Mouse (Mus musculus): ENCODE data around the gene Ctnna2. TPM values are rescaled to one million over a fixed set of nuclear protein-coding genes. Genes with fewer than 3 reads are reported as not detected.

Ctnna2 gene
- polyA plus RNA-seq, 1 experiment = 0.11 TPM

- H3K36me3 ChIP-seq (ENCODE audit: control insufficient read depth, insufficient read depth, low read length) = no peaks in the 10 kb centered on the region
- H3K27me3 ChIP-seq (ENCODE audit: control insufficient read depth, insufficient read depth, low read length) = no peaks in the 10 kb centered on the region
- H3K4me3 ChIP-seq (ENCODE audit: low read depth, low read length) = no peak overlapping the region
- H3K27ac ChIP-seq (ENCODE audit: insufficient read depth, low read depth, low read length) = no peak overlapping the region
- H3K4me1 ChIP-seq (ENCODE audit: control insufficient read depth, insufficient read depth, insufficient read length, low read length) = no peaks in the 10 kb centered on the region
- no peak for TF ChIP-seq POLR2A (IDR thresholded peaks at IDR 0.05; ENCODE audit: low read depth, low read length)
- TF ChIP-seq CTCF (IDR thresholded peaks at IDR 0.05; ENCODE audit: extremely low read depth, insufficient read length, insufficient replicate concordance, low read depth, low read length) = no peak
Observed at GRCm38 (mm10) chr6:77743651-77744050, 235.8 kb downstream of the Ctnna2 start.

- no peaks in the 10 kb centered on the region for H3K4me1 ChIP-seq (ENCODE audit: control insufficient read depth, insufficient read depth, insufficient read length, low read length)
- H3K27me3 ChIP-seq (ENCODE audit: control insufficient read depth, insufficient read depth, low read length) = no peaks in the 10 kb centered on the region
- 59% methylated on average over 1 of the region's 1 CpGs for WGBS
- H3K27ac ChIP-seq (ENCODE audit: insufficient read depth, low read depth, low read length) = no peak overlapping the region
- no peaks in the 10 kb centered on the region for H3K36me3 ChIP-seq (ENCODE audit: control insufficient read depth, insufficient read depth, low read length)
- no peak overlapping the region for H3K4me3 ChIP-seq (ENCODE audit: low read depth, low read length)
- TF ChIP-seq CTCF (IDR thresholded peaks at IDR 0.05; ENCODE audit: extremely low read depth, insufficient read length, insufficient replicate concordance, low read depth, low read length) (no peak), POLR2A (IDR thresholded peaks at IDR 0.05; ENCODE audit: low read depth, low read length) (no peak)
Observed at GRCm38 (mm10) chr6:77742988-77743387, 236.5 kb downstream of the Ctnna2 start.

GRCm38 (mm10) chr6:77738640-77739039 is 240.9 kb downstream of the Ctnna2 start:
- TF ChIP-seq POLR2A (IDR thresholded peaks at IDR 0.05; ENCODE audit: low read depth, low read length) = no peak
- no peak for TF ChIP-seq CTCF (IDR thresholded peaks at IDR 0.05; ENCODE audit: extremely low read depth, insufficient read length, insufficient replicate concordance, low read depth, low read length)
- 67% methylated on average over 4 of the region's 4 CpGs for WGBS
- Histone ChIP-seq H3K36me3 (ENCODE audit: control insufficient read depth, insufficient read depth, low read length) (no peaks in the 10 kb centered on the region), H3K4me1 (ENCODE audit: control insufficient read depth, insufficient read depth, insufficient read length, low read length) (no peaks in the 10 kb centered on the region), H3K27ac (ENCODE audit: insufficient read depth, low read depth, low read length) (no peak overlapping the region), H3K4me3 (ENCODE audit: low read depth, low read length) (no peak overlapping the region), H3K27me3 (ENCODE audit: control insufficient read depth, insufficient read depth, low read length) (no peaks in the 10 kb centered on the region)

GRCm38 (mm10) chr6:77724952-77725299 is 254.6 kb downstream of the Ctnna2 start:
- H3K4me1 ChIP-seq (ENCODE audit: control insufficient read depth, insufficient read depth, insufficient read length, low read length) = no peaks in the 10 kb centered on the region
- no peak overlapping the region for H3K27ac ChIP-seq (ENCODE audit: insufficient read depth, low read depth, low read length)
- H3K27me3 ChIP-seq (ENCODE audit: control insufficient read depth, insufficient read depth, low read length) = no peaks in the 10 kb centered on the region
- H3K4me3 ChIP-seq (ENCODE audit: low read depth, low read length) = no peak overlapping the region
- TF ChIP-seq POLR2A (IDR thresholded peaks at IDR 0.05; ENCODE audit: low read depth, low read length) (no peak), CTCF (IDR thresholded peaks at IDR 0.05; ENCODE audit: extremely low read depth, insufficient read length, insufficient replicate concordance, low read depth, low read length) (no peak)
- H3K36me3 ChIP-seq (ENCODE audit: control insufficient read depth, insufficient read depth, low read length) = no peaks in the 10 kb centered on the region
- 65% methylated on average over 2 of the region's 2 CpGs for WGBS

- 58% methylated on average over 5 of the region's 5 CpGs for WGBS
Observed at GRCm38 (mm10) chr6:77724042-77724951, 255.2 kb downstream of the Ctnna2 start.

GRCm38 (mm10) chr6:77694093-77694492 is 285.4 kb downstream of the Ctnna2 start:
- H3K27me3 ChIP-seq (ENCODE audit: control insufficient read depth, insufficient read depth, low read length) = no peaks in the 10 kb centered on the region
- no peak for TF ChIP-seq CTCF (IDR thresholded peaks at IDR 0.05; ENCODE audit: extremely low read depth, insufficient read length, insufficient replicate concordance, low read depth, low read length)
- no peak for TF ChIP-seq POLR2A (IDR thresholded peaks at IDR 0.05; ENCODE audit: low read depth, low read length)
- H3K36me3 ChIP-seq (ENCODE audit: control insufficient read depth, insufficient read depth, low read length) = no peaks in the 10 kb centered on the region
- no peak overlapping the region for H3K27ac ChIP-seq (ENCODE audit: insufficient read depth, low read depth, low read length)
- H3K4me3 ChIP-seq (ENCODE audit: low read depth, low read length) = no peak overlapping the region
- H3K4me1 ChIP-seq (ENCODE audit: control insufficient read depth, insufficient read depth, insufficient read length, low read length) = no peaks in the 10 kb centered on the region

More at GRCm38 (mm10) chr6:77724042-77724951, 255.2 kb downstream of the Ctnna2 start:
- Histone ChIP-seq H3K4me3 (ENCODE audit: low read depth, low read length) (no peak overlapping the region), H3K4me1 (ENCODE audit: control insufficient read depth, insufficient read depth, insufficient read length, low read length) (no peaks in the 10 kb centered on the region), H3K27ac (ENCODE audit: insufficient read depth, low read depth, low read length) (no peak overlapping the region), H3K27me3 (ENCODE audit: control insufficient read depth, insufficient read depth, low read length) (no peaks in the 10 kb centered on the region), H3K36me3 (ENCODE audit: control insufficient read depth, insufficient read depth, low read length) (no peaks in the 10 kb centered on the region)
- TF ChIP-seq CTCF (IDR thresholded peaks at IDR 0.05; ENCODE audit: extremely low read depth, insufficient read length, insufficient replicate concordance, low read depth, low read length) = no peak
- no peak for TF ChIP-seq POLR2A (IDR thresholded peaks at IDR 0.05; ENCODE audit: low read depth, low read length)

- TF ChIP-seq POLR2A (IDR thresholded peaks at IDR 0.05; ENCODE audit: low read depth, low read length) (no peak), CTCF (IDR thresholded peaks at IDR 0.05; ENCODE audit: extremely low read depth, insufficient read length, insufficient replicate concordance, low read depth, low read length) (no peak)
- Histone ChIP-seq H3K27ac (ENCODE audit: insufficient read depth, low read depth, low read length) (no peak overlapping the region), H3K4me3 (ENCODE audit: low read depth, low read length) (no peak overlapping the region), H3K36me3 (ENCODE audit: control insufficient read depth, insufficient read depth, low read length) (no peaks in the 10 kb centered on the region), H3K4me1 (ENCODE audit: control insufficient read depth, insufficient read depth, insufficient read length, low read length) (no peaks in the 10 kb centered on the region), H3K27me3 (ENCODE audit: control insufficient read depth, insufficient read depth, low read length) (no peaks in the 10 kb centered on the region)
- 15% methylated on average over 1 of the region's 1 CpGs for WGBS
Observed at GRCm38 (mm10) chr6:77687173-77687572, 292.3 kb downstream of the Ctnna2 start.

All from small intestine, adult 2 months (tissue).